Mouse (Mus musculus) cortical plate, adult 2 months (tissue): Measurements from ENCODE around the gene Gm9821. TPM values are rescaled to one million over a fixed set of nuclear protein-coding genes. Genes with fewer than 3 reads are reported as not detected.
A peak's percentile ranks its signal among the peaks of the same experiment; 100 is the strongest.

Source experiments
- H3K27ac ChIP-seq: fragments of 200-500 bp; 2 replicates; pipeline ENCODE4 v1.5.1; 2012; ENCODE audit warnings: low read length, control low read depth, inconsistent platforms; ENCODE audit not compliant: insufficient read depth
- H3K4me1 ChIP-seq: fragments of 200-500 bp; 2 replicates; pipeline ENCODE4 v1.6.1; 2011; ENCODE audit warnings: low read length; ENCODE audit not compliant: control insufficient read depth, insufficient read depth
- H3K4me3 ChIP-seq: fragments of 200-500 bp; 2 replicates; pipeline ENCODE4 v1.5.1; 2011; ENCODE audit warnings: mild to moderate bottlenecking, low read length, control low read depth; ENCODE audit not compliant: insufficient read depth
- CTCF ChIP-seq: fragments of 200-500 bp; IDR thresholded peaks from 2 replicates; pipeline ENCODE4 v1.5.1; 2011; ENCODE audit warnings: mild to moderate bottlenecking, control low read depth, low read length; ENCODE audit not compliant: insufficient read depth; ENCODE audit errors: extremely low read depth
- POLR2A ChIP-seq: fragments of 200-500 bp; IDR thresholded peaks from 2 replicates; pipeline ENCODE4 v1.6.1; 2011; ENCODE audit warnings: mild to moderate bottlenecking, low read length, control low read depth; ENCODE audit not compliant: insufficient read depth; ENCODE audit errors: extremely low read depth
- polyA plus RNA-seq: library from polyadenylated mRNA; depleted of rRNA; stranded (reverse); fragments of >200 nt; gene quantifications from 2 replicates; pipeline ENCODE4 v1.2.3, GENCODE M21; 2012

Gm9821 gene
- polyA plus RNA-seq, 1 experiment = not detected

DNA sequence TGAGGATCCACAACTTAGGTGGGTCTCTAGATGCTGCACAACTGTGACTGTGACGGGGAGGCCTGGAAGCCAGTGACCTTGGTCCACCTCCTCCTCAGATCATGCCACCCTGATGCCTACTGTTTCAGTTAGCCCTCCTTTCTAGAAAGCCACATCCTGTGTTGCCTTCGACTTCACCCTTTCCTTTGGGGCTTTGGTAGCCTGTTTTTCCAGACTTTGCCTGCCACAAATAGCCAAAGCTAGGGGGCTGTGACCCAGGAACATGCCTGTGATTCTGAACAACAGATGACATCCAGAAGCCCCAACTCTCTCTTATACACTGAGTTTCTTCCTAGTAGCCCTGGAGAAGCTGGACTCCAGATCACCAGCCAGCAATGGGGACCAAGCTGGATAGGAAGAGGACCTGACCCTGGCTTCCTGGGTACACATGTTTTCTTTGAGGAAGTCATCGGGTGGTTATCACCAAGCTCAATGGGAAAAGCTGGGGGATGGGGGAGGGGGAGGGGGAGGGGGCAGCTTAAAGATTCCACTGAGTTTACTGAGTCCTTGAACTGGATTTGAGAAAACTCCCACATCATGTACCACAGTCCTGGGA lies 19.2 kb downstream of the Gm9821 start:
- peaks cover 2% of the 10 kb centered on the region; the same call in 1 of the 2 replicates for H3K4me1 ChIP-seq
- no peak overlapping the region for H3K4me3 ChIP-seq
- no peak overlapping the region for H3K27ac ChIP-seq
- no peak for TF ChIP-seq CTCF

DNA sequence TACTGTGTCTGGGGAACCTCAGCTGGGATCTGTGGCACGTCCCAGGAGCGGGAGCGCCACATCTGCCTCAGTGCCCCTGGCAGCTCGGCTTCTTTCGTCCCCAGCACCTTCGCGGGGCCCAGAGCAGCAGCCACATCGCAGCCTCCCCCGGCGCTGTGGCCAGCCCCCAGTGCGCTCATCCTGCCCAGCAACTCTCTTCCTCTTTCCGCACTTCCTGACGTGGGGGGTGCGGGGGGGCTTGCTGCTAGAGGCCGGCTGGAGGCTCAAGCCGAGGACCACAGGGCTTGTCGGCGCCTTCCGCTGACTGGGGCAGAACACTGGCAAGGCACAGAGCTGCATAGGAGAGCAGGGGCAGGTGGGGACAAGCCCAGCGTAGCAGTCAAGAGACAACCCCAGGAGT lies 19.9 kb downstream of the Gm9821 start:
- TF ChIP-seq CTCF (no peak), POLR2A (no peak)
- Histone ChIP-seq H3K4me3 (no peak overlapping the region; the same call in 1 of the 2 replicates), H3K4me1 (peaks cover 2% of the 10 kb centered on the region; the same call in 1 of the 2 replicates), H3K27ac (peak overlapping the region; percentile 38)

DNA sequence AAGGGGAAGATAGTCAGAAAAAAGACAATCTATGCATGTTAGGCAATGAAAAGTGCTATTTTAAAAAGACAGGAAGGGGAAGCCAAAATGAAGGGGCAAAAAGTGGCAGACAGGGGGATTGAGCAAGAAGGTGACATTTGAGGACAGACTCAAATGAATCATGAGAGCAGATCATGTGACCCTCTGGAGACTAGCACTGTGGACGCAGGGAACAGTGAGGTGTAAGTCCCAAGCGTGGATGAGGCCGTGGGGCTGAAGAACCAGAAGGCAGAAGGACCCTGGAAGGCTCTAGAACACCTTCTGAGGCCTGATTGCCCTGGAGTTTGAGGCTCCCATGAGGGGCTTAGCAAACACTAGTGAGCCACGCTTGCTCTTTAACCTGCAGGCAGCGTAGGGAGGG lies 20.9 kb downstream of the Gm9821 start:
- H3K4me3 ChIP-seq = no peak overlapping the region
- H3K27ac ChIP-seq = no peak overlapping the region
- TF ChIP-seq POLR2A (no peak), CTCF (no peak)
- H3K4me1 ChIP-seq = peaks cover 2% of the 10 kb centered on the region; the same call in 1 of the 2 replicates

DNA sequence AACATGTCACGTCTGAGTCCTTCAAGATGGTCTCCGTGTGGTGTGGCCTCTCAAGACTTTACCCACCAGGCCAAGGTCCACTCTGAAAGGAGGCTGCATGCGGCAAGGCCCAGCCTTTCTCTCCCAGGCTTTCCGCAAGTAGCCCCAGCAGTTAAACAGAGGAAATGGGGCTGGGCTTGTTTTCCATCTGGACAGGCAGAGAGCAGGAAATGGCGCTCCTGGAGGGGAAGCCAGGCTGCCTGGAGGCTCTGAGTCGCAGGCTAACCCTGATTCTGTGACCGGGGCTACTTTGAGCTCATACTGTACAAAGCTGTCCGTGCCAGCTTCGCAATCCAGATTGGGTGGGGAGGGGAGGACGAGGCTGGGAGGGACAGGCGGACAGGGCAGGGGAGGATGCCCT lies 22.5 kb downstream of the Gm9821 start:
- H3K4me3 ChIP-seq = no peak overlapping the region
- H3K27ac ChIP-seq = no peak overlapping the region
- TF ChIP-seq POLR2A (no peak), CTCF (no peak)
- H3K4me1 ChIP-seq = peaks cover 6% of the 10 kb centered on the region

DNA sequence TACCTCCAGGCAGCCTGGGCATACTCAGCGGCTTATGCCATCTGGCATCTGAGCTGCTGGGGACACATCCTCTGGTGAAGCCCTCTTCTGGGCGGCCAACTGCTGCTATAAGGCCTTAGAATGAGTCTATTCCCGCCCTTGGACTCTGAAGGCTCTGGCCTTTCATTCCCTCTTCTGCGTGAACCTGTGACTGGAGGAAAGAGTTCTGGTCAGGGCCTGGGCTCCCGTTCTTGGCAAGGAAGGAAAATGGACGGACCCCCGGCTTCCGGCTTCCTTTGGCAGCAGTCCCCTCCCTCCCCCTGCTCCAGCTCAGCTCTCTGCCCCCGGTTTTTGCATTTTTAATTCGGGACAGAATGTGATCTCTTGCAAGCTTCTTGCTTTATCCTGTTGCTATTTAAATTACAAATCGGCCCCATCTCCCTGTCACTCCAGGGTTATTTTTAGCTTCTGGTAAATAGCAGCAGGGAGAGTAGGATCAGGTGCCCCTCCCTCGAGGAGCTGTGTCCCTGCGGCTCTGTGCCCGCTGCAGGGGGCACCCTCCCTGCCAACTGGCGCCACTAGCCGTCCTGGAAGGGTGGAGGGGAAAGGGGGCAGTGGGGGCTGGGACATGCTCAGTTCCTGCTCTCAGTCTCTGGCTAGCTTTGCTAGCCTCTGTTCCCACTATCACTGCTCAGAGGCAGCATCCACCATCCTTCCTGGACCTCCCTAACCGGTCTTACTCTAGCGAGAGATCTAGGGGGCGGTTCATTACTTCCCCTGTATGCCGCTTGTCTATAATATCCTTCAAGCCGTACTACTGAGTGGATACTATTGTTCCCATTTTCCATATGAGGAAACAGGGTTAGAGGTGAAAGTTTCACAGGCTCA lies 26.0 kb downstream of the Gm9821 start:
- no peak overlapping the region for H3K4me3 ChIP-seq
- no peak for TF ChIP-seq POLR2A
- TF ChIP-seq CTCF = no peak
- peaks cover 8% of the 10 kb centered on the region for H3K4me1 ChIP-seq
- H3K27ac ChIP-seq = peak overlapping the region; percentile 17

- H3K4me3 ChIP-seq = no peak overlapping the region
- TF ChIP-seq POLR2A (no peak), CTCF (no peak)
- H3K4me1 ChIP-seq = peaks cover 8% of the 10 kb centered on the region
- H3K27ac ChIP-seq = peak overlapping the region; percentile 17; the same call in 1 of the 2 replicates
Measured at GRCm38 (mm10) chr2:91972121-91972566, 26.6 kb downstream of the Gm9821 start.

DNA sequence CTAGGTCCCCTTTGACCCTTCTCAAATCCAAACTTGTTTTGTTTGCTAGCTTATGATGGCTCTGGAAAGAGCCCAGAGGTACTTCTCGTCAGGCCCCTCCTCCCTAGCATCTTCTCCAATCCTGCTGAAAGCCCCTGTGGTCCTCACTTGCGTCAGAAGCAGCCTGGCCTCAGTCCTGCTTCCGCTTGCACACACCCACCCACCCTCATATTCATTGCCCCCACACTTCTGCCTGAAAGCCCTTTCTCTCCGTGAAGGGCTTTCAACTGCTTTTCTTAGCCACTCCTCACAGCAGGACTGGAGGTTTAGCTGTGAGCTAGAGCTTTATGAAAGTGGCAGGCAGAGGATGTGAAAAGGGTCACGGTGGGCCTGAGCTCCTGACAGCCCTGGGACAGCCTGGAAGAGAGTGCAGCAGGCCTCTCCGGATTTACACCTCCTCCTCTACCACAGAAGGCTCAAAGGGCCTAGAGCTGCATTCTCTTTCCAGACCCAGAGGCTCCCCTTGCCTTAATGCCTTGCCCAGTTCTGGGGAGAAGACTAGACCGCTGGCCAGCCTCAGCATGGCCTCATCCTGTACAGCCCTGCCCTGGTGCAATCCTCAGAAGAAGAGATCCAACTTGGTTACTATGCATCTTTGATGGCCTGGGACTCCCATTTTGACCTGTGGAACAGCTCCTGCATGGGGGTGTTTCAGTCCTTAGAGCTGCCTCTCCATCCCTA lies 28.1 kb downstream of the Gm9821 start:
- H3K27ac ChIP-seq = peak overlapping the region; percentile 78
- no peak overlapping the region; the same call in 1 of the 2 replicates for H3K4me3 ChIP-seq
- TF ChIP-seq POLR2A (0 out of 2 replicates have a peak, but pooled peaks have one; percentile 43), CTCF (no peak)
- peaks cover 8% of the 10 kb centered on the region for H3K4me1 ChIP-seq

- H3K4me3 ChIP-seq = peak within 1 kb of the TSS; percentile 52
- TF ChIP-seq CTCF (no peak), POLR2A (no peak)
- H3K27ac ChIP-seq = peak within 1 kb of the TSS; percentile 93
- H3K4me1 ChIP-seq = peaks cover 7% of the 10 kb centered on the region
Measured at GRCm38 (mm10) chr2:91975581-91976541, 30.4 kb downstream of the Gm9821 start, which contains the start of gene Dgkz. TSS of gene Dgkz (minus strand) at chr2:91975864.

- no peak for TF ChIP-seq CTCF
- no peak for TF ChIP-seq POLR2A
- Histone ChIP-seq H3K4me3 (no peak overlapping the region), H3K27ac (no peak overlapping the region), H3K4me1 (peaks cover 2% of the 10 kb centered on the region; the same call in 1 of the 2 replicates)
Measured at GRCm38 (mm10) chr2:91977960-91978359, 32.5 kb downstream of the Gm9821 start.
